Mouse (Mus musculus) splenic B cell, adult 2 months (primary cell): Measurements from ENCODE around the gene Spz1.
A peak's percentile ranks its signal among the peaks of the same experiment; 100 is the strongest.

ENCODE experiments used
- DNase-seq: peaks from one replicate; pipeline ENCODE4 v3.0.0-alpha.2; 2011; ENCODE audit warnings: low read depth, low spot score
- H3K27me3 ChIP-seq: 2 replicates; pipeline ENCODE4 v1.6.1; 2012; ENCODE audit warnings: mild to moderate bottlenecking, low read length, moderate library complexity, mixed read lengths; ENCODE audit not compliant: control insufficient read depth, poor library complexity, insufficient read depth, severe bottlenecking
- H3K36me3 ChIP-seq: 2 replicates; pipeline ENCODE4 v1.6.1; 2012; ENCODE audit warnings: mild to moderate bottlenecking, low read length, moderate library complexity, mixed read lengths; ENCODE audit not compliant: control insufficient read depth, poor library complexity, insufficient read depth, severe bottlenecking

Gene Spz1

GRCm38 (mm10) chr13:92592268-92592785 is 16.4 kb upstream of the Spz1 start:
- no peaks in the 10 kb centered on the region for H3K27me3 ChIP-seq
- no peaks in the 10 kb centered on the region for H3K36me3 ChIP-seq
- DNase-seq: no peak

- Histone ChIP-seq H3K36me3 (no peaks in the 10 kb centered on the region), H3K27me3 (no peaks in the 10 kb centered on the region)
- no peak for DNase-seq
Measured at GRCm38 (mm10) chr13:92591225-92591624, 15.3 kb upstream of the Spz1 start.

GRCm38 (mm10) chr13:92589255-92589654 is 13.3 kb upstream of the Spz1 start:
- no peak for DNase-seq
- Histone ChIP-seq H3K27me3 (no peaks in the 10 kb centered on the region), H3K36me3 (no peaks in the 10 kb centered on the region)

- no peak for DNase-seq
- Histone ChIP-seq H3K36me3 (no peaks in the 10 kb centered on the region), H3K27me3 (no peaks in the 10 kb centered on the region)
Measured at GRCm38 (mm10) chr13:92588704-92589103, 12.7 kb upstream of the Spz1 start.

GRCm38 (mm10) chr13:92584094-92584717 is 8.2 kb upstream of the Spz1 start:
- DNase-seq: no peak
- no peaks in the 10 kb centered on the region for H3K27me3 ChIP-seq
- no peaks in the 10 kb centered on the region for H3K36me3 ChIP-seq

GRCm38 (mm10) chr13:92580220-92581043 is 4.5 kb upstream of the Spz1 start:
- Histone ChIP-seq H3K27me3 (no peaks in the 10 kb centered on the region), H3K36me3 (no peaks in the 10 kb centered on the region)
- DNase-seq: peak; percentile 81

GRCm38 (mm10) chr13:92578210-92578609 is 2.2 kb upstream of the Spz1 start:
- H3K36me3 ChIP-seq: no peaks in the 10 kb centered on the region
- no peaks in the 10 kb centered on the region for H3K27me3 ChIP-seq
- DNase-seq: no peak

GRCm38 (mm10) chr13:92576688-92577087 is 716 bp upstream of the Spz1 start:
- H3K36me3 ChIP-seq: no peaks in the 10 kb centered on the region
- DNase-seq: peak; percentile 41
- no peaks in the 10 kb centered on the region for H3K27me3 ChIP-seq

GRCm38 (mm10) chr13:92559429-92559828 is 16.5 kb downstream of the Spz1 start:
- no peak for DNase-seq
- H3K36me3 ChIP-seq: no peaks in the 10 kb centered on the region

GRCm38 (mm10) chr13:92557229-92557628 is 18.7 kb downstream of the Spz1 start:
- no peaks in the 10 kb centered on the region for H3K27me3 ChIP-seq
- H3K36me3 ChIP-seq: no peaks in the 10 kb centered on the region
- DNase-seq: no peak

More at GRCm38 (mm10) chr13:92559429-92559828, 16.5 kb downstream of the Spz1 start:
- H3K27me3 ChIP-seq: no peaks in the 10 kb centered on the region

- H3K27me3 ChIP-seq: no peaks in the 10 kb centered on the region
- no peak for DNase-seq
- H3K36me3 ChIP-seq: no peaks in the 10 kb centered on the region
Measured at GRCm38 (mm10) chr13:92556458-92557126, 19.4 kb downstream of the Spz1 start.

GRCm38 (mm10) chr13:92547093-92547492 is 28.9 kb downstream of the Spz1 start:
- Histone ChIP-seq H3K36me3 (no peaks in the 10 kb centered on the region), H3K27me3 (no peaks in the 10 kb centered on the region)
- no peak for DNase-seq

- no peak for DNase-seq
- Histone ChIP-seq H3K27me3 (no peaks in the 10 kb centered on the region), H3K36me3 (no peaks in the 10 kb centered on the region)
Measured at GRCm38 (mm10) chr13:92540997-92541396, 35.0 kb downstream of the Spz1 start.

- no peaks in the 10 kb centered on the region for H3K36me3 ChIP-seq
- no peaks in the 10 kb centered on the region for H3K27me3 ChIP-seq
- DNase-seq: no peak
Measured at GRCm38 (mm10) chr13:92539126-92539525, 36.8 kb downstream of the Spz1 start.

GRCm38 (mm10) chr13:92533801-92534200 is 42.2 kb downstream of the Spz1 start:
- Histone ChIP-seq H3K36me3 (no peaks in the 10 kb centered on the region), H3K27me3 (no peaks in the 10 kb centered on the region)
- no peak for DNase-seq
